In the genomic region with DNA sequence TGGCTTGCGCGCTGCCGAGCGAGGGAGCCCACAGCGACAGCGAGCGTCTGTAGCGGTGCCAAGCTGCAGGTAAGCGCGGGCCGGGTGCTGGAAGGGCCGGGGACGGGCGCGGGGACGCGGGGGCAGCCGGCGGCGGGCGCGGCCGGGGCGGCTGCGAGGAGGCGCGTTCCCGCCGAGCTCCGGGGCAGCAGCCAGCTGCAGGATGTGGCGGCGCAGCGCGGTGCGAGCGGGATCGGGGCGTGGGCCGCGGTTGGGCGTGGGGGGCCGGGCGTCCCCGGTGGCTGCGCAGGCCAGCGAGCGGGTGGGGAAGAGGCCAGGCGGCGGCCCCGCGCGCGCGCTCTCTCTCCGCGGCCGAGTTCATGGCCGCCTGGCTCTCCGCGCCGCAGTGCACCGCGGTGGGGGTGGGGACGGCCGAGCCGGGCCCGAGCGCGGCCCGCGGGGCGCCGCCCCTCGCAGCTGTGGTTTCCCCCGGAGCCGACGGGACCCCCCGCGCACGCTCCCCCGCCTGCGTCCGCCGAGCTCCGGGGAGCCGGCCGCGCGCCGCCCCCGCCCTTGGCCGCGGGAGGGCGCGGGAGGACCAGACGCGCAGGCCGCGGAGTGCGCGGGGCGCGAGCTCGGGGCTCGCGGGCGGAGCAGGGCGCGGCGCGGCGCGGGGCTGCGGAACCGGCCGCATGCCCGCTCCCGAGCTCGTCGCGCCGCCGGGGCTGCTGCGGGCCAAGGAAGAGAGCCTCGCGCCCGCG, we compare ENCODE assay signal across 8 mouse cellular contexts. TPM values are rescaled to one million over a fixed set of nuclear protein-coding genes. Genes with fewer than 3 reads are reported as not detected.
A peak's percentile ranks its signal among the peaks of the same experiment; 100 is the strongest.
DNase-seq lines count a peak whose midpoint lies in the region; ATAC-seq lines count a peak whose summit lies in the region.

No protein-coding gene starts in this region.

- H3K36me3 ChIP-seq in forebrain, embryonic 10.5 days (replicated peaks), result peaks cover 29% of the 10 kb centered on the region
- peaks cover 18% of the 10 kb centered on the region for H3K36me3 ChIP-seq in heart, embryonic 15.5 days
- H3K36me3 ChIP-seq in liver, embryonic 13.5 days, result peaks cover 25% of the 10 kb centered on the region
- H3K36me3 ChIP-seq in stomach, embryonic 14.5 days (ENCODE audit: control insufficient read depth, insufficient read depth, low read length), result peaks cover 11% of the 10 kb centered on the region

- H3K9me3 ChIP-seq in forebrain, embryonic 10.5 days, result no peaks in the 10 kb centered on the region
- no peaks in the 10 kb centered on the region for H3K9me3 ChIP-seq in heart, embryonic 15.5 days (replicated peaks)
- no peaks in the 10 kb centered on the region for H3K9me3 ChIP-seq in liver, embryonic 13.5 days (replicated peaks)
- H3K9me3 ChIP-seq in stomach, embryonic 14.5 days (ENCODE audit: control insufficient read depth, low read depth, low read length), result no peaks in the 10 kb centered on the region

- H3K27ac ChIP-seq in forebrain, embryonic 10.5 days, result peak overlapping the region; percentile 100
- H3K27ac ChIP-seq in heart, embryonic 15.5 days, result peak overlapping the region; percentile 100
- peak overlapping the region; percentile 95 for H3K27ac ChIP-seq in liver, embryonic 13.5 days
- peak overlapping the region; percentile 100 for H3K27ac ChIP-seq in stomach, embryonic 14.5 days (ENCODE audit: low read length)

- peaks cover 23% of the 10 kb centered on the region for H3K4me1 ChIP-seq in forebrain, embryonic 10.5 days
- H3K4me1 ChIP-seq in heart, embryonic 15.5 days (replicated peaks), result peaks cover 16% of the 10 kb centered on the region
- H3K4me1 ChIP-seq in liver, embryonic 13.5 days (replicated peaks), result peaks cover 19% of the 10 kb centered on the region
- H3K4me1 ChIP-seq in stomach, embryonic 14.5 days (ENCODE audit: control insufficient read depth, insufficient read depth, low read length), result peaks cover 10% of the 10 kb centered on the region

- H3K27me3 ChIP-seq in forebrain, embryonic 10.5 days (ENCODE audit: poor library complexity, severe bottlenecking), result no peaks in the 10 kb centered on the region
- no peaks in the 10 kb centered on the region for H3K27me3 ChIP-seq in heart, embryonic 15.5 days
- H3K27me3 ChIP-seq in liver, embryonic 13.5 days, result no peaks in the 10 kb centered on the region
- H3K27me3 ChIP-seq in stomach, embryonic 14.5 days (ENCODE audit: control insufficient read depth, insufficient read depth, low read length), result no peaks in the 10 kb centered on the region

- H3K9ac ChIP-seq in heart, embryonic 15.5 days, result peak overlapping the region; percentile 93
- H3K9ac ChIP-seq in liver, embryonic 13.5 days, result peak overlapping the region; percentile 96
- peak overlapping the region; percentile 90 for H3K9ac ChIP-seq in stomach, embryonic 14.5 days (replicated peaks; ENCODE audit: low read depth, low read length)

- ATAC-seq in heart, embryonic 15.5 days (replicated peaks; ENCODE audit: insufficient number of reproducible peaks, insufficient read depth, low FRiP score, low read depth), result peak; percentile 68
- peak; percentile 71 for ATAC-seq in liver, embryonic 13.5 days (ENCODE audit: low read depth)
- ATAC-seq in stomach, embryonic 14.5 days (ENCODE audit: insufficient number of reproducible peaks, insufficient read depth, low FRiP score, low read depth), result peak; percentile 68

- peak overlapping the region; percentile 81 for H3K4me2 ChIP-seq in heart, embryonic 15.5 days
- peak overlapping the region; percentile 93 for H3K4me2 ChIP-seq in liver, embryonic 13.5 days
- peak overlapping the region; percentile 84 for H3K4me2 ChIP-seq in stomach, embryonic 14.5 days (replicated peaks; ENCODE audit: low read depth, low read length)

- peak; percentile 72 for DNase-seq in CD8-positive naive resting alpha-beta T cell, adult 2 months (ENCODE audit: low read depth in 2 of 2, low spot score in 2 of 2)
- peak; percentile 38 for DNase-seq in c-Kit-positive CD71-negative TER-119-negative erythroid progenitor cells, embryonic 14.5 days (ENCODE audit: low read depth)
- peak; percentile 69 for DNase-seq in forebrain, embryonic 10.5 days (ENCODE audit: extremely low spot score, low spot score)
- peak; percentile 69 to 91 for DNase-seq in kidney, postnatal 25 days
- peak; percentile 71 for DNase-seq in liver, embryonic 13.5 days
- peak; percentile 81 for DNase-seq in neural tube, embryonic 10.5 days (ENCODE audit: extremely low spot score, low spot score)

- under 1% methylated on average over 116 of the region's 128 CpGs for WGBS in forebrain, embryonic 10.5 days
- WGBS in heart, embryonic 15.5 days, result under 1% methylated on average over 92 of the region's 128 CpGs
- WGBS in liver, embryonic 13.5 days (ENCODE audit: insufficient replicate concordance), result under 1% methylated on average over 91 of the region's 128 CpGs
- WGBS in stomach, embryonic 14.5 days, result under 1% methylated on average over 85 of the region's 128 CpGs

- H3K4me3 ChIP-seq in forebrain, embryonic 10.5 days, result peak overlapping the region; percentile 88
- peak overlapping the region; percentile 96 for H3K4me3 ChIP-seq in heart, embryonic 15.5 days
- H3K4me3 ChIP-seq in liver, embryonic 13.5 days (replicated peaks), result peak overlapping the region; percentile 88
- peak overlapping the region; percentile 69 for H3K4me3 ChIP-seq in stomach, embryonic 14.5 days (ENCODE audit: low read depth, low read length)

RNA-seq across cellular contexts. Expression of gene Zbtb14, which starts 0.5 kb away (rescaled TPM):
- polyA plus RNA-seq in forebrain, embryonic 10.5 days (2016; fragmentation: Nextera tagmentation; extraction: Ambion mirVana), result 34.4 and 36.2 TPM in 2 replicates
- polyA plus RNA-seq in heart, embryonic 15.5 days (2015; fragmentation: Nextera tagmentation; extraction: Ambion mirVana), result 13.6 and 14.4 TPM in 2 replicates
- 9.8 and 13.3 TPM in 2 replicates for polyA plus RNA-seq in liver, embryonic 13.5 days (2015; fragmentation: Nextera tagmentation; extraction: Ambion mirVana)
- 19.8 and 20.0 TPM in 2 replicates for polyA plus RNA-seq in stomach, embryonic 14.5 days (2014; fragmentation: Nextera tagmentation; extraction: Ambion mirVana)

RNA-seq across cellular contexts. Expression of gene Akain1, which starts 55.8 kb away (rescaled TPM):
- polyA plus RNA-seq in forebrain, embryonic 10.5 days (2016; fragmentation: Nextera tagmentation; extraction: Ambion mirVana), result not detected in 2 replicates
- not detected in 2 replicates for polyA plus RNA-seq in heart, embryonic 15.5 days (2015; fragmentation: Nextera tagmentation; extraction: Ambion mirVana)
- polyA plus RNA-seq in liver, embryonic 13.5 days (2015; fragmentation: Nextera tagmentation; extraction: Ambion mirVana), result not detected in 2 replicates
- not detected in 2 replicates for polyA plus RNA-seq in stomach, embryonic 14.5 days (2014; fragmentation: Nextera tagmentation; extraction: Ambion mirVana)

Comparison
In these comparisons a context has a peak if more than half of its experiments do, and no peak if none do; other contexts are left out.
1. Peak in every context shown above with its lines: DNase-seq, ATAC-seq, H3K4me3 ChIP-seq and H3K27ac ChIP-seq.